Mouse (Mus musculus) CD4-positive naive resting alpha-beta T cell, adult 57 days (primary cell): ENCODE results near the gene Uba52. TPM values are rescaled to one million over a fixed set of nuclear protein-coding genes. Genes with fewer than 3 reads are reported as not detected.

Experiments
- total RNA-seq: library from RNA; stranded (reverse); gene quantifications from one replicate; pipeline ENCODE4 v1.2.4, GENCODE M21; 2023

Uba52 gene
- 3,579 TPM for total RNA-seq

GRCm38 (mm10) chr8:70510228-70510915 lies at the start of gene Uba52:
TSS of gene Uba52 (minus strand) at chr8:70510801.

GRCm38 (mm10) chr8:70539077-70539813 lies 28.6 kb upstream of the Uba52 start, which contains the start of gene Ell:
TSS of gene Ell (plus strand) at chr8:70539457.

GRCm38 (mm10) chr8:70527512-70528181 lies 17.0 kb upstream of the Uba52 start, which contains the start of the genes Fkbp8 and Kxd1:
TSS of gene Fkbp8 (plus strand) at chr8:70527724.
TSS of gene Kxd1 (minus strand) at chr8:70527956.

GRCm38 (mm10) chr8:70506328-70507026 lies 4.1 kb downstream of the Uba52 start, which contains the start of gene Rex1bd:
TSS of gene Rex1bd (minus strand) at chr8:70506752.

GRCm38 (mm10) chr8:70492664-70493640 lies 17.6 kb downstream of the Uba52 start, which contains the start of gene Crlf1:
TSS of gene Crlf1 (plus strand) at chr8:70493158.

GRCm38 (mm10) chr8:70486941-70487520 lies 23.6 kb downstream of the Uba52 start, which contains the start of gene Tmem59l:
TSS of gene Tmem59l (minus strand) at chr8:70487358.

GRCm38 (mm10) chr8:70476333-70477268 lies 34.0 kb downstream of the Uba52 start, which contains the start of gene Klhl26:
TSS of gene Klhl26 (minus strand) at chr8:70476968.

Other genes with a start within 250 kb of the Uba52 start
- gene Homer3, start 228.0 kb downstream of the Uba52 start, total RNA-seq = 6.7 TPM
- 85.5 TPM for gene Ddx49, start 208.3 kb downstream of the Uba52 start, total RNA-seq
- 98.9 TPM for gene Cope, start 208.3 kb downstream of the Uba52 start, total RNA-seq
- gene Cers1, start 195.0 kb downstream of the Uba52 start, total RNA-seq = not detected
- gene Gdf1, start 181.0 kb downstream of the Uba52 start, total RNA-seq = not detected
- 89.0 TPM for gene Upf1, start 157.5 kb downstream of the Uba52 start, total RNA-seq
- gene Comp, start 137.2 kb downstream of the Uba52 start, total RNA-seq = 0.83 TPM
- gene Crtc1, start 71.2 kb downstream of the Uba52 start, total RNA-seq = 28.3 TPM
- gene Klhl26, start 33.8 kb downstream of the Uba52 start, total RNA-seq = 8.8 TPM
- not detected for gene Tmem59l, start 23.4 kb downstream of the Uba52 start, total RNA-seq
- gene Crlf1, start 17.6 kb downstream of the Uba52 start, total RNA-seq = not detected
- 58.5 TPM for gene Rex1bd, start 4.0 kb downstream of the Uba52 start, total RNA-seq
- gene Fkbp8, start 16.9 kb upstream of the Uba52 start, total RNA-seq = 280 TPM
- 55.7 TPM for gene Kxd1, start 17.2 kb upstream of the Uba52 start, total RNA-seq
- 33.6 TPM for gene Ell, start 28.7 kb upstream of the Uba52 start, total RNA-seq
- 86.9 TPM for gene Isyna1, start 83.6 kb upstream of the Uba52 start, total RNA-seq
- gene Ssbp4, start 98.1 kb upstream of the Uba52 start, total RNA-seq = 116 TPM
- gene Lrrc25, start 105.4 kb upstream of the Uba52 start, total RNA-seq = 1.2 TPM
- not detected for gene Gdf15, start 121.7 kb upstream of the Uba52 start, total RNA-seq
- gene Pgpep1, start 149.6 kb upstream of the Uba52 start, total RNA-seq = 2.0 TPM
- 109 TPM for gene Lsm4, start 162.4 kb upstream of the Uba52 start, total RNA-seq
- 1,593 TPM for gene Jund, start 188.1 kb upstream of the Uba52 start, total RNA-seq
- 9.8 TPM for gene Iqcn, start 192.7 kb upstream of the Uba52 start, total RNA-seq
- gene Gm3336, start 207.7 kb upstream of the Uba52 start, total RNA-seq = not detected
- 0.30 TPM for gene Pde4c, start 212.9 kb upstream of the Uba52 start, total RNA-seq
- 7.0 TPM for gene Rab3a, start 243.9 kb upstream of the Uba52 start, total RNA-seq